Comparison of ENCODE assay signal across 27 mouse cellular contexts in genomic region chr7:19071024-19071423, GRCm38 (mm10). TPM values are rescaled to one million over a fixed set of nuclear protein-coding genes. Genes with fewer than 3 reads are reported as not detected.
A peak's percentile ranks its signal among the peaks of the same experiment; 100 is the strongest.
DNase-seq lines count a peak whose midpoint lies in the region; ATAC-seq and TF ChIP-seq lines count a peak whose summit lies in the region.
"Not testable (repeated sequence)": the region's sequence is repeated elsewhere in the genome, so short reads cannot be mapped to it uniquely, and the experiment has no call there.
"Had no signal": no experiment of that assay in that cellular context is flagged by ENCODE, and none has a peak within 500 bp of the region (broad histone marks: within the 10 kb centered on the region; RNA-seq: fewer than 3 reads in every experiment).

No protein-coding gene starts in this region.

- not testable (repeated sequence) for H3K4me1 ChIP-seq in heart, adult 2 months (ENCODE audit: control insufficient read depth, insufficient read depth, low read length); liver, postnatal 0 days (ENCODE audit: insufficient read depth); stomach, postnatal 0 days (replicated peaks; ENCODE audit: control insufficient read depth, insufficient read depth)

- H3K4me2 ChIP-seq in liver, postnatal 0 days (ENCODE audit: low read depth, low read length); stomach, postnatal 0 days (replicated peaks; ENCODE audit: low read depth): not testable (repeated sequence)

- TF ChIP-seq POLR2A in heart, adult 2 months (IDR thresholded peaks at IDR 0.05; ENCODE audit: insufficient read depth, low read depth, low read length): not testable (repeated sequence)

- H3K27me3 ChIP-seq in heart, adult 2 months (ENCODE audit: control insufficient read depth, insufficient read depth, low read length); stomach, postnatal 0 days (ENCODE audit: control insufficient read depth, insufficient read depth, low read length): not testable (repeated sequence)
- H3K27me3 ChIP-seq in liver, postnatal 0 days (ENCODE audit: insufficient read depth, low read length): peaks cover 42% of the 10 kb centered on the region

- H3K79me2 ChIP-seq in heart, adult 2 months (replicated peaks; ENCODE audit: control insufficient read depth, insufficient read depth, low read length): not testable (repeated sequence)

- DNase-seq in adrenal gland, adult (ENCODE audit: inconsistent age in 2 of 2, low spot score in 1 of 2): peak; percentile 7 to 46
- DNase-seq in heart, adult 2 months; layer of hippocampus, adult 2 months (ENCODE audit: low spot score in 2 of 2); liver, postnatal 0 days; stomach, postnatal 0 days (ENCODE audit: low spot score): not testable (repeated sequence)
- peak; percentile 30 for DNase-seq in induced T-regulatory cell, adult 2 months (ENCODE audit: low read depth)
- peak; percentile 1 for DNase-seq in lung, postnatal 10 days

- intact Hi-C loops in heart, adult 2 months (cut with DNase I): loop anchor here (5.0 kb wide), 1 partner anchor 61 kb away; no protein-coding TSS in a partner anchor

- TF ChIP-seq CTCF in heart, adult 2 months (IDR thresholded peaks at IDR 0.05): peak; percentile 64
- peak; percentile 66 for TF ChIP-seq CTCF in layer of hippocampus, adult 2 months (conservative IDR thresholded peaks at IDR 0.05)
- TF ChIP-seq CTCF in liver, postnatal 0 days (IDR thresholded peaks at IDR 0.05; ENCODE audit: low read depth): peak; percentile 46
- peak; percentile 53 for TF ChIP-seq CTCF in stomach, postnatal 0 days (IDR thresholded peaks at IDR 0.05; ENCODE audit: low read depth)

- H3K9ac ChIP-seq in heart, adult 2 months (ENCODE audit: low read depth, low read length); liver, postnatal 0 days (replicated peaks); stomach, postnatal 0 days (ENCODE audit: low read length): not testable (repeated sequence)

- WGBS in heart, adult 2 months: 46% methylated on average over 3 of the region's 3 CpGs
- WGBS in liver, postnatal 0 days (ENCODE audit: insufficient replicate concordance): 42% methylated on average over 3 of the region's 3 CpGs
- WGBS in stomach, postnatal 0 days: 41% methylated on average over 3 of the region's 3 CpGs

- ATAC-seq in liver, postnatal 0 days; stomach, postnatal 0 days (ENCODE audit: low FRiP score, low TSS enrichment): not testable (repeated sequence)

- not testable (repeated sequence) for H3K27ac ChIP-seq in heart, adult 2 months; layer of hippocampus, adult 2 months; liver, postnatal 0 days (ENCODE audit: low read depth); stomach, postnatal 0 days (replicated peaks)

- not testable (repeated sequence) for H3K4me3 ChIP-seq in heart, adult 2 months; layer of hippocampus, adult 2 months; liver, postnatal 0 days (ENCODE audit: low read depth, low read length); stomach, postnatal 0 days (ENCODE audit: low read depth, low read length)

- H3K9me3 ChIP-seq in liver, postnatal 0 days (ENCODE audit: low read length); stomach, postnatal 0 days (ENCODE audit: control insufficient read depth, low read length): not testable (repeated sequence)

- H3K36me3 ChIP-seq in heart, adult 2 months (ENCODE audit: control insufficient read depth, insufficient read depth, low read length); liver, postnatal 0 days (replicated peaks; ENCODE audit: insufficient read depth, low read length); stomach, postnatal 0 days (ENCODE audit: control insufficient read depth, insufficient read depth, low read length): not testable (repeated sequence)

- not testable (repeated sequence) for TF ChIP-seq EP300 in heart, adult 2 months (IDR thresholded peaks at IDR 0.05; ENCODE audit: insufficient read depth, low read depth, low read length); liver, postnatal 0 days (IDR thresholded peaks at IDR 0.05; ENCODE audit: low read depth); stomach, postnatal 0 days (optimal IDR thresholded peaks at IDR 0.05)

RNA-seq across cellular contexts. Expression of gene Dmwd, which starts 5.0 kb away (rescaled TPM):
- total RNA-seq in heart, adult 2 months (2021): 10 to 100 TPM; 47.8 to 54.9 TPM
- polyA plus RNA-seq in heart, adult 2 months (2012; rRNA removed): 70.9 and 79.4 TPM in 2 replicates
- total RNA-seq in layer of hippocampus, adult 2 months (2021): 100 to 1,000 TPM; 154 TPM
- 3.2 and 4.6 TPM in 2 replicates for polyA plus RNA-seq in liver, postnatal 0 days (2015; fragmentation: Nextera tagmentation; extraction: Ambion mirVana)
- polyA plus RNA-seq in stomach, postnatal 0 days (2015; fragmentation: Nextera tagmentation; extraction: Ambion mirVana): 4.5 and 7.0 TPM in 2 replicates
- polyA plus RNA-seq: CD4-positive, CD25-positive, alpha-beta regulatory T cell, adult 4 months had no signal

RNA-seq across cellular contexts. Expression of gene Dmpk, which starts 12.6 kb away (rescaled TPM):
- total RNA-seq in heart, adult 2 months (2021): 100 to 1,000 TPM; 482 to 516 TPM
- polyA plus RNA-seq in heart, adult 2 months (2012; rRNA removed): 1,225 and 1,460 TPM in 2 replicates
- 10 to 100 TPM; 38.8 to 56.8 TPM for total RNA-seq in layer of hippocampus, adult 2 months (2021)
- polyA plus RNA-seq in liver, postnatal 0 days (2015; fragmentation: Nextera tagmentation; extraction: Ambion mirVana): 14.2 and 17.6 TPM in 2 replicates
- polyA plus RNA-seq in stomach, postnatal 0 days (2015; fragmentation: Nextera tagmentation; extraction: Ambion mirVana): 91.3 and 103 TPM in 2 replicates

RNA-seq across cellular contexts. Expression of gene Rsph6a, which starts 16.5 kb away (rescaled TPM):
- total RNA-seq in heart, adult 2 months (2021): not detected
- polyA plus RNA-seq in heart, adult 2 months (2012; rRNA removed): 0.06 TPM in 1 of 2 replicates, not detected in the other
- under 1 TPM in 1 of 2 experiments, not detected in 1; 0.20 TPM for total RNA-seq in layer of hippocampus, adult 2 months (2021)
- polyA plus RNA-seq in liver, postnatal 0 days (2015; fragmentation: Nextera tagmentation; extraction: Ambion mirVana): not detected in 2 replicates
- not detected in 2 replicates for polyA plus RNA-seq in stomach, postnatal 0 days (2015; fragmentation: Nextera tagmentation; extraction: Ambion mirVana)
- total RNA-seq: adrenal gland, adult 2 months; adrenal gland, postnatal 25 days; gastrocnemius, postnatal 10 days; gastrocnemius, postnatal 36 days; granulocyte monocyte progenitor cell, adult 5-6 weeks; heart, adult 8-10 months; heart, postnatal 10 days; heart, postnatal 36 days had no signal
- polyA plus RNA-seq: adrenal gland, adult 2 months; CD4-positive, CD25-positive, alpha-beta regulatory T cell, adult 4 months; embryonic facial prominence, embryonic 10.5 days; embryonic facial prominence, embryonic 13.5 days; erythroblast, embryonic 14.5 days; forebrain, embryonic 12.5 days; forebrain, embryonic 15.5 days; heart, embryonic 11.5 days; heart, embryonic 14.5 days; hindbrain, embryonic 10.5 days; hindbrain, embryonic 13.5 days; intestine, embryonic 14.5 days; Patski had no signal

RNA-seq across cellular contexts. Expression of gene Six5, which starts 23.4 kb away (rescaled TPM):
- 1 to 10 TPM; 7.1 to 8.2 TPM for total RNA-seq in heart, adult 2 months (2021)
- 26.0 and 29.8 TPM in 2 replicates for polyA plus RNA-seq in heart, adult 2 months (2012; rRNA removed)
- total RNA-seq in layer of hippocampus, adult 2 months (2021): 1 to 10 TPM; 2.4 to 2.8 TPM
- 0.78 and 0.82 TPM in 2 replicates for polyA plus RNA-seq in liver, postnatal 0 days (2015; fragmentation: Nextera tagmentation; extraction: Ambion mirVana)
- polyA plus RNA-seq in stomach, postnatal 0 days (2015; fragmentation: Nextera tagmentation; extraction: Ambion mirVana): 6.1 and 7.7 TPM in 2 replicates

RNA-seq across cellular contexts. Expression of gene Sympk, which starts 46.8 kb away (rescaled TPM):
- total RNA-seq in heart, adult 2 months (2021): 10 to 100 TPM; 93.2 to 99.4 TPM
- 54.9 and 61.3 TPM in 2 replicates for polyA plus RNA-seq in heart, adult 2 months (2012; rRNA removed)
- 100 to 1,000 TPM; 112 to 114 TPM for total RNA-seq in layer of hippocampus, adult 2 months (2021)
- polyA plus RNA-seq in liver, postnatal 0 days (2015; fragmentation: Nextera tagmentation; extraction: Ambion mirVana): 6.9 and 7.1 TPM in 2 replicates
- polyA plus RNA-seq in stomach, postnatal 0 days (2015; fragmentation: Nextera tagmentation; extraction: Ambion mirVana): 9.1 and 9.6 TPM in 2 replicates

Comparison
In these comparisons a context has a peak if more than half of its experiments do, and no peak if none do; other contexts are left out.
1. RNA of gene Dmpk, which starts 12.6 kb away (polyA plus RNA-seq): 1,225 to 1,460 TPM in heart, adult 2 months; 91.3 to 103 TPM in stomach, postnatal 0 days and 14.2 to 17.6 TPM in liver, postnatal 0 days; every median in the first group is over 10 times any median in the second.
2. Peak in every context shown above with its lines, with median percentiles within 50 percentile points of each other: CTCF ChIP-seq.